Mouse (Mus musculus): ENCODE data around the gene Trmt1. TPM values are rescaled to one million over a fixed set of nuclear protein-coding genes. Genes with fewer than 3 reads are reported as not detected.

Trmt1 gene
- polyA plus RNA-seq, 1 experiment from 2014 or later: 45.6 TPM

GRCm38 (mm10) chr8:84682257-84682656 is 3.9 kb upstream of the Trmt1 start:
- WGBS: 88% methylated on average over 2 of the region's 2 CpGs
- ATAC-seq (ENCODE audit: low FRiP score) (no peak), DNase-seq (ENCODE audit: low spot score, missing footprints) (no peak)
- H3K4me3 ChIP-seq (ENCODE audit: low read depth, low read length): no peak overlapping the region
- no peak overlapping the region for H3K27ac ChIP-seq (ENCODE audit: low read depth, low read length)
- no peaks in the 10 kb centered on the region for H3K9me3 ChIP-seq (ENCODE audit: control insufficient read depth, low read length)
- no peaks in the 10 kb centered on the region for H3K36me3 ChIP-seq (ENCODE audit: control insufficient read depth, insufficient read depth, low read length)
- no peaks in the 10 kb centered on the region for H3K27me3 ChIP-seq (ENCODE audit: control insufficient read depth, insufficient read depth, low read length)
- H3K9ac ChIP-seq (ENCODE audit: low read length): no peak overlapping the region
- no peak overlapping the region for H3K4me2 ChIP-seq
- H3K4me1 ChIP-seq (ENCODE audit: control insufficient read depth, insufficient read depth, low read length): peaks cover 12% of the 10 kb centered on the region

DNA sequence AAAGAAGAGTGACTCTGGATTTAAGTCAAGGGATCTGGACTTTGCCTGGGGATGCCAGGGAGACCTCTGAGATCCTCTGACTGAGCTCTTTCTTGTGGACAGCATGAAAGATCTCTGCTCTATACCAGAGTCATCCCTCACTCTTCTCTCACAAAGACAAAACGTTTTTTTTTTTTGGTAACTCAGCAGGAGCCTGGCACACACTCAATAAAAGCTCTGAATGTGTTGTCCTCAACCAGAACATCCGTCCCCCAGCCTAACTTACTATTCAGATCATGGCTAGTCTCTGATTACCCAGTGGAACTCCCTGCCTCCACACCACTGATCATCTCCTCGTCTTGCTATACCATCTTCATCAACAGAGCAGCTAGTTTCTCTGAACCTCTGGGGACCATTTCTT is 1.6 kb upstream of the Trmt1 start:
- Histone ChIP-seq H3K4me2 (no peak overlapping the region), H3K36me3 (ENCODE audit: control insufficient read depth, insufficient read depth, low read length) (no peaks in the 10 kb centered on the region), H3K27me3 (ENCODE audit: control insufficient read depth, insufficient read depth, low read length) (no peaks in the 10 kb centered on the region), H3K4me3 (ENCODE audit: low read depth, low read length) (no peak overlapping the region), H3K4me1 (ENCODE audit: control insufficient read depth, insufficient read depth, low read length) (peaks cover 20% of the 10 kb centered on the region), H3K9ac (ENCODE audit: low read length) (no peak overlapping the region), H3K9me3 (ENCODE audit: control insufficient read depth, low read length) (no peaks in the 10 kb centered on the region), H3K27ac (ENCODE audit: low read depth, low read length) (no peak overlapping the region)
- ATAC-seq (ENCODE audit: low FRiP score) (no peak), DNase-seq (ENCODE audit: low spot score, missing footprints) (peak; percentile 14)
- 64% methylated on average over 3 of the region's 3 CpGs for WGBS

DNA sequence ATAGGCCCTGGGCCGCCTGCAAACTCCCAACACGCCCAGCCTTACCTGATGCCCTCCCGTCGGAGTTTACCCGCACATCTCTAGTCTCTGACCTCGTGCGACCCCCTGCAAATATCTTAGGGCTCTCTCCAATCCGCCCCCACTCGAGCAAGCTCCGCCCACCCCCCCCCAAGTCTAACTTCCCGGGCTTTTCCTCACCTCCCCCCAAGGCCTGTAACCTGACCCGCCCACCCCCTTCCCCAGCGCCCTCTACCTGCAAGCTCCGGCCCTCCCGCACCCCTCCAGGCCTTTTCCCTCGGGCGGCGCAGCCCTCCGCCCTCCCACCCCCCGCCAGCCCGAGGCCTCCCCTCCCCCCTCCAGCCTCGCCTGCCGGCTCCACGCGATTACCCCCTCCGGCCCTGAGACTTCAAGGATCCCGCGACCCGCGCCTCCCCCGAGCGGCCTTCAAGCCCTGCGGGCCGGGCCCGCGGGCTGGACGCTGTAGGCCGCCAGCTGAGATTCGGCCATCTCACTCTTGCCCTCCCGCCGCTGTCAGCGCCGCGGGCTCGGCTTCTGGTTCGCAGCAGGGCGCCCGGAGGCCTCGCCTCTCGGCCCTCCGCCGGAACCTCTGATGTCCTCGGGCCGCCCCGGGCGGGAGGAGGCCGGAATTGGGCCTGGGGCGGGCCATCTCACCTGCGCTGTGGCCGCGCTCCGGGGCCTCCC is 1.0 kb downstream of the Trmt1 start:
- H3K9me3 ChIP-seq (ENCODE audit: control insufficient read depth, low read length): no peaks in the 10 kb centered on the region
- H3K27me3 ChIP-seq (ENCODE audit: control insufficient read depth, insufficient read depth, low read length): no peaks in the 10 kb centered on the region
- DNase-seq (ENCODE audit: low spot score, missing footprints): peak; percentile 91
- no peaks in the 10 kb centered on the region for H3K36me3 ChIP-seq (ENCODE audit: control insufficient read depth, insufficient read depth, low read length)
- ATAC-seq (ENCODE audit: low FRiP score): peak; percentile 40
- peak overlapping the region; percentile 90 for H3K27ac ChIP-seq (ENCODE audit: low read depth, low read length)
- H3K4me2 ChIP-seq: peak overlapping the region; percentile 93
- peak overlapping the region; percentile 100 for H3K4me3 ChIP-seq (ENCODE audit: low read depth, low read length)
- H3K4me1 ChIP-seq (ENCODE audit: control insufficient read depth, insufficient read depth, low read length): peaks cover 27% of the 10 kb centered on the region
- peak overlapping the region; percentile 100 for H3K9ac ChIP-seq (ENCODE audit: low read length)
- WGBS: under 1% methylated on average over 54 of the region's 62 CpGs

DNA sequence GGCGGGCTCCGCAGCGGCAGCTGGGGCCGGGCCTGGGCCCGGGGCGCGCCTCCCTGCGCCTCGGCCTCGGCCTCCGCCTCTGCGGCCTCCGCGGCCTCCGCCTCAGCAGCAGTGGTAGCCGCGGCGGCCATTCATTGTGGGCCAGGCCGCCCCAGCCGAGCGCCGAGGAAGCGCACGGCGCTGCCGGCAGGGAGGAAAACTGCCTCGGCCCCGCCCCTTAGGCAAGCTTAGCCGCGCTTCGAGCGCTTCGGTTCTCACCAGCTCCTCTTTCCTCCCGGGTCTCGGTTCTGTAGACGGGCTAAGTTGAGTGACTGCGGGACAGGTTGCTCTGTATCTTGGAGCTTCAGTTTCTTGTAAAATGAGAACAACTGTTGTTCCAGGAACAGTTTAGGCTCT is 1.6 kb downstream of the Trmt1 start, which contains the start of gene Nacc1:
Gene Nacc1 (minus strand): TSS at position 158 of the 396 bp plus-strand sequence.
- Histone ChIP-seq H3K9ac (ENCODE audit: low read length) (peak within 1 kb of the TSS; percentile 100), H3K4me1 (ENCODE audit: control insufficient read depth, insufficient read depth, low read length) (peaks cover 27% of the 10 kb centered on the region), H3K36me3 (ENCODE audit: control insufficient read depth, insufficient read depth, low read length) (no peaks in the 10 kb centered on the region), H3K9me3 (ENCODE audit: control insufficient read depth, low read length) (no peaks in the 10 kb centered on the region), H3K4me3 (ENCODE audit: low read depth, low read length) (peak within 1 kb of the TSS; percentile 100), H3K27ac (ENCODE audit: low read depth, low read length) (peak within 1 kb of the TSS; percentile 90), H3K4me2 (peak within 1 kb of the TSS; percentile 93), H3K27me3 (ENCODE audit: control insufficient read depth, insufficient read depth, low read length) (no peaks in the 10 kb centered on the region)
- WGBS: under 1% methylated on average over 35 of the region's 37 CpGs
- ATAC-seq (ENCODE audit: low FRiP score): peak; percentile 83
- peak; percentile 96 for DNase-seq (ENCODE audit: low spot score, missing footprints)

GRCm38 (mm10) chr8:84689091-84689915 is 3.2 kb downstream of the Trmt1 start:
- H3K36me3 ChIP-seq (ENCODE audit: control insufficient read depth, insufficient read depth, low read length): no peaks in the 10 kb centered on the region
- peak; percentile 90 for DNase-seq (ENCODE audit: low spot score, missing footprints)
- WGBS: under 1% methylated on average over 47 of the region's 47 CpGs

GRCm38 (mm10) chr8:84693332-84693731 is 7.2 kb downstream of the Trmt1 start:
- Histone ChIP-seq H3K4me3 (ENCODE audit: low read depth, low read length) (no peak overlapping the region), H3K27ac (ENCODE audit: low read depth, low read length) (no peak overlapping the region), H3K9ac (ENCODE audit: low read length) (no peak overlapping the region), H3K4me1 (ENCODE audit: control insufficient read depth, insufficient read depth, low read length) (peaks cover 12% of the 10 kb centered on the region), H3K27me3 (ENCODE audit: control insufficient read depth, insufficient read depth, low read length) (no peaks in the 10 kb centered on the region), H3K4me2 (no peak overlapping the region), H3K9me3 (ENCODE audit: control insufficient read depth, low read length) (no peaks in the 10 kb centered on the region), H3K36me3 (ENCODE audit: control insufficient read depth, insufficient read depth, low read length) (peaks cover 6% of the 10 kb centered on the region; the same call in 1 of the 2 replicates)
- WGBS: 81% methylated on average over 4 of the region's 4 CpGs
- DNase-seq (ENCODE audit: low spot score, missing footprints) (no peak), ATAC-seq (ENCODE audit: low FRiP score) (no peak)

More at GRCm38 (mm10) chr8:84689091-84689915, 3.2 kb downstream of the Trmt1 start:
- Histone ChIP-seq H3K4me2 (peak overlapping the region; percentile 94), H3K27me3 (ENCODE audit: control insufficient read depth, insufficient read depth, low read length) (no peaks in the 10 kb centered on the region), H3K9ac (ENCODE audit: low read length) (peak overlapping the region; percentile 71), H3K9me3 (ENCODE audit: control insufficient read depth, low read length) (no peaks in the 10 kb centered on the region), H3K4me1 (ENCODE audit: control insufficient read depth, insufficient read depth, low read length) (peaks cover 27% of the 10 kb centered on the region), H3K4me3 (ENCODE audit: low read depth, low read length) (peak overlapping the region; percentile 84), H3K27ac (ENCODE audit: low read depth, low read length) (no peak overlapping the region)
- ATAC-seq (ENCODE audit: low FRiP score): peak; percentile 87

- Histone ChIP-seq H3K27me3 (ENCODE audit: control insufficient read depth, insufficient read depth, low read length) (no peaks in the 10 kb centered on the region), H3K27ac (ENCODE audit: low read depth, low read length) (no peak overlapping the region), H3K4me3 (ENCODE audit: low read depth, low read length) (no peak overlapping the region), H3K9ac (ENCODE audit: low read length) (no peak overlapping the region), H3K4me2 (no peak overlapping the region), H3K4me1 (ENCODE audit: control insufficient read depth, insufficient read depth, low read length) (peaks cover under 1% of the 10 kb centered on the region; the same call in 1 of the 2 replicates), H3K9me3 (ENCODE audit: control insufficient read depth, low read length) (no peaks in the 10 kb centered on the region), H3K36me3 (ENCODE audit: control insufficient read depth, insufficient read depth, low read length) (peaks cover 10% of the 10 kb centered on the region; the same call in 1 of the 2 replicates)
- ATAC-seq (ENCODE audit: low FRiP score): no peak
- 93% methylated on average over 6 of the region's 6 CpGs for WGBS
- DNase-seq (ENCODE audit: low spot score, missing footprints): no peak
These were observed 9.0 kb downstream of the Trmt1 start for GRCm38 (mm10) chr8:84695140-84695539.

- Histone ChIP-seq H3K4me3 (ENCODE audit: low read depth, low read length) (no peak overlapping the region), H3K27ac (ENCODE audit: low read depth, low read length) (no peak overlapping the region), H3K4me1 (ENCODE audit: control insufficient read depth, insufficient read depth, low read length) (no peaks in the 10 kb centered on the region), H3K36me3 (ENCODE audit: control insufficient read depth, insufficient read depth, low read length) (peaks cover 10% of the 10 kb centered on the region; the same call in 1 of the 2 replicates), H3K9me3 (ENCODE audit: control insufficient read depth, low read length) (no peaks in the 10 kb centered on the region), H3K9ac (ENCODE audit: low read length) (no peak overlapping the region), H3K27me3 (ENCODE audit: control insufficient read depth, insufficient read depth, low read length) (peaks cover 16% of the 10 kb centered on the region), H3K4me2 (no peak overlapping the region)
- DNase-seq (ENCODE audit: low spot score, missing footprints): no peak
- no peak for ATAC-seq (ENCODE audit: low FRiP score)
- WGBS: 91% methylated on average over 14 of the region's 14 CpGs
These were observed 11.3 kb downstream of the Trmt1 start for GRCm38 (mm10) chr8:84697166-84698130.
